ENCODE assay signal across 8 mouse cellular contexts in the genomic region with DNA sequence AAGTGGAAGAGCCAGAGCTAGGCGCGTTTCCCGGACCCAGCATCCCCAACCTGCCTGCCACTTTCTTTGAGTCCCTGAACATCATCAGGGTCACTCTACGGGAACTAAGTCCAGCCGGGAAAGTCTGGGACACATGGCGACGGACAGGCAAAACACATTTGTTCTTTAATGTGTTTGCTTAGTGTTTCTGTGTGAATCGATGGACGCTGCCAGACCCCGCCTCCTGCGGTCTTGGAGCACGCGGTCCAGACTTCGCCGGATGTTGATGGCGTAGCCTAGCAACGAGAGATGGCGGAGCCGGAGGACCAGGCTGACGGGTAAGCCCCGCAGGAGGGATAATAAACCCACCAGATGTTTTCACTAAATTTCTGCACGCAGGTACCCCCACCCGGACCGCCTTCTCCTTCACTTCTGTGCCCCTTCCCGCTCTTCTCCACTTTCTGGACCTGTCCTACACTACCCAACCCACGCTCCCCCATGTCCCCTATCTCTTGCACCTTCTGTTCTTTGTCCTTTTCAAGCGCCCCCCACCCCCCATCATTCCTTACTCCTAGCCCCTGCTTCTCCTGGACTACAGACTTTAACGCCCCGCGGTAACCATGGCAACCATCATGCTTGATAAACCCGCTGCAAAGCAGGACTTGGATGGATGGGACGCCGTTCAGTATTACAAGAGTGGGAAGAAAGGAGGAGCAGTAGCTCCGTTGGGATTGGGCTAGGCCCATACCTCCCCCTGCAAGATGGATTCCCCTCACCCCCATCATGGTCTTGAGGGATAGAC. TPM values are rescaled to one million over a fixed set of nuclear protein-coding genes. Genes with fewer than 3 reads are reported as not detected.
DNase-seq lines count a peak whose midpoint lies in the region; ATAC-seq and TF ChIP-seq lines count a peak whose summit lies in the region.

No protein-coding gene starts in this region.

- peak; percentile 89 for ATAC-seq in limb, embryonic 14.5 days (ENCODE audit: low FRiP score, low read depth)
- peak; percentile 93 for ATAC-seq in midbrain, embryonic 13.5 days

- peaks cover 61% of the 10 kb centered on the region for H3K4me1 ChIP-seq in embryonic facial prominence, embryonic 10.5 days
- H3K4me1 ChIP-seq in limb, embryonic 14.5 days (ENCODE audit: control insufficient read depth, insufficient read depth, low read length), result peaks cover 30% of the 10 kb centered on the region
- H3K4me1 ChIP-seq in midbrain, embryonic 13.5 days (replicated peaks), result peaks cover 57% of the 10 kb centered on the region

- peak overlapping the region; percentile 93 for H3K27ac ChIP-seq in embryonic facial prominence, embryonic 10.5 days (replicated peaks)
- peak overlapping the region; percentile 72 for H3K27ac ChIP-seq in limb, embryonic 14.5 days (replicated peaks; ENCODE audit: low read depth, low read length)
- H3K27ac ChIP-seq in midbrain, embryonic 13.5 days, result peak overlapping the region; percentile 88

- no peaks in the 10 kb centered on the region for H3K9me3 ChIP-seq in embryonic facial prominence, embryonic 10.5 days
- H3K9me3 ChIP-seq in limb, embryonic 14.5 days (ENCODE audit: control insufficient read depth, low read length), result no peaks in the 10 kb centered on the region
- no peaks in the 10 kb centered on the region for H3K9me3 ChIP-seq in midbrain, embryonic 13.5 days

- peak overlapping the region; percentile 88 for H3K4me3 ChIP-seq in embryonic facial prominence, embryonic 10.5 days
- H3K4me3 ChIP-seq in limb, embryonic 14.5 days (replicated peaks; ENCODE audit: low read length), result peak overlapping the region; percentile 75
- peak overlapping the region; percentile 70 for H3K4me3 ChIP-seq in midbrain, embryonic 13.5 days (replicated peaks)

- 1% methylated on average over 34 of the region's 34 CpGs for WGBS in embryonic facial prominence, embryonic 10.5 days
- WGBS in limb, embryonic 14.5 days, result 2% methylated on average over 31 of the region's 34 CpGs
- WGBS in midbrain, embryonic 13.5 days, result under 1% methylated on average over 34 of the region's 34 CpGs

- peaks cover 31% of the 10 kb centered on the region for H3K36me3 ChIP-seq in embryonic facial prominence, embryonic 10.5 days (replicated peaks)
- no peaks in the 10 kb centered on the region for H3K36me3 ChIP-seq in limb, embryonic 14.5 days (ENCODE audit: control insufficient read depth, insufficient read depth, low read length)
- H3K36me3 ChIP-seq in midbrain, embryonic 13.5 days, result peaks cover 19% of the 10 kb centered on the region

- H3K9ac ChIP-seq in limb, embryonic 14.5 days (ENCODE audit: low read depth, low read length, severe bottlenecking), result peak overlapping the region; percentile 81
- H3K9ac ChIP-seq in midbrain, embryonic 13.5 days (replicated peaks), result peak overlapping the region; percentile 89

- TF ChIP-seq POLR2A in limb, embryonic 14.5 days (IDR thresholded peaks at IDR 0.05; ENCODE audit: borderline replicate concordance, extremely low read depth, insufficient read depth, insufficient read length), result no peak

- peak overlapping the region; percentile 99 for H3K4me2 ChIP-seq in limb, embryonic 14.5 days (replicated peaks; ENCODE audit: low read depth, low read length, severe bottlenecking)
- peak overlapping the region; percentile 98 for H3K4me2 ChIP-seq in midbrain, embryonic 13.5 days (replicated peaks)

- DNase-seq in cerebellum, adult 9-11 months, result peak; percentile 68
- DNase-seq in cerebellum, adult 11 months, result no peak
- peak; percentile 91 for DNase-seq in embryonic facial prominence, embryonic 10.5 days (ENCODE audit: low spot score)
- peak; percentile 75 for DNase-seq in heart, adult 8-10 months (ENCODE audit: low spot score)
- peak; percentile 61 for DNase-seq in kidney, adult 11 months
- DNase-seq in limb, embryonic 14.5 days (ENCODE audit: low spot score), result peak; percentile 85
- peak; percentile 45 to 59 for DNase-seq in spleen, adult 18-20 months

- H3K27me3 ChIP-seq in embryonic facial prominence, embryonic 10.5 days (replicated peaks; ENCODE audit: low read depth, poor library complexity, severe bottlenecking), result no peaks in the 10 kb centered on the region
- H3K27me3 ChIP-seq in limb, embryonic 14.5 days (ENCODE audit: control insufficient read depth, insufficient read depth, low read length), result no peaks in the 10 kb centered on the region
- no peaks in the 10 kb centered on the region for H3K27me3 ChIP-seq in midbrain, embryonic 13.5 days

RNA-seq across cellular contexts. Expression of a gene that starts 0.7 kb away (rescaled TPM):
- polyA plus RNA-seq in embryonic facial prominence, embryonic 10.5 days (2016; fragmentation: Nextera tagmentation; extraction: Ambion mirVana), result 16.4 and 19.5 TPM in 2 replicates
- total RNA-seq in heart, adult 8-10 months (2022), result under 1 TPM in 1 of 4 experiments, not detected in 3; 0.20 TPM
- polyA plus RNA-seq in limb, embryonic 14.5 days (2012; rRNA removed), result 2.5 and 3.1 TPM in 2 replicates
- polyA plus RNA-seq in limb, embryonic 14.5 days (2014; fragmentation: Nextera tagmentation; extraction: Ambion mirVana), result 2.1 and 2.7 TPM in 2 replicates
- 17.6 and 18.1 TPM in 2 replicates for polyA plus RNA-seq in midbrain, embryonic 13.5 days (2015; fragmentation: Nextera tagmentation; extraction: Ambion mirVana)

RNA-seq across cellular contexts. Expression of a gene that starts 0.7 kb away (rescaled TPM):
- 25.3 and 25.5 TPM in 2 replicates for polyA plus RNA-seq in embryonic facial prominence, embryonic 10.5 days (2016; fragmentation: Nextera tagmentation; extraction: Ambion mirVana)
- total RNA-seq in heart, adult 8-10 months (2022), result 10 to 100 TPM; 60.3 to 72.2 (median 64.4) TPM
- 29.2 and 34.4 TPM in 2 replicates for polyA plus RNA-seq in limb, embryonic 14.5 days (2012; rRNA removed)
- polyA plus RNA-seq in limb, embryonic 14.5 days (2014; fragmentation: Nextera tagmentation; extraction: Ambion mirVana), result 16.3 and 16.7 TPM in 2 replicates
- polyA plus RNA-seq in midbrain, embryonic 13.5 days (2015; fragmentation: Nextera tagmentation; extraction: Ambion mirVana), result 50.0 and 53.1 TPM in 2 replicates

RNA-seq across cellular contexts. Expression of a gene that starts 38.7 kb away (rescaled TPM):
- 30.8 TPM in 2 replicates for polyA plus RNA-seq in embryonic facial prominence, embryonic 10.5 days (2016; fragmentation: Nextera tagmentation; extraction: Ambion mirVana)
- total RNA-seq in heart, adult 8-10 months (2022), result 100 to 1,000 TPM; 108 to 126 (median 114) TPM
- 136 and 196 TPM in 2 replicates for polyA plus RNA-seq in limb, embryonic 14.5 days (2012; rRNA removed)
- 74.5 and 76.0 TPM in 2 replicates for polyA plus RNA-seq in limb, embryonic 14.5 days (2014; fragmentation: Nextera tagmentation; extraction: Ambion mirVana)
- polyA plus RNA-seq in midbrain, embryonic 13.5 days (2015; fragmentation: Nextera tagmentation; extraction: Ambion mirVana), result 49.9 and 50.7 TPM in 2 replicates
